Mouse (Mus musculus) intestine, postnatal 0 days (tissue): ENCODE measurements at regions not wholly inside any gene's neighbourhood (a gene's known extent, or its start where the extent isn't known, plus 50 kb on each side); places are given as distances from the start of the nearest gene placed in this dataset.

ENCODE experiments used
- ATAC-seq: fragments of 200-750 bp; cut with Nextera tagmentation; 2 replicates; pipeline ENCODE4 v1.8.0; 2017; ENCODE audit warnings: mild to moderate bottlenecking, moderate TSS enrichment, moderate library complexity
- H3K27ac ChIP-seq: fragments of 300-500 bp; sonication (generic); 2 replicates; pipeline ENCODE4 v1.5.1; 2014; ENCODE audit warnings: mild to moderate bottlenecking, low read depth, low read length, moderate library complexity
- H3K27me3 ChIP-seq: fragments of 300-500 bp; sonication (generic); replicated peaks from 2 replicates; pipeline ENCODE4 v1.6.1; 2014; ENCODE audit warnings: low read length, mixed read lengths; ENCODE audit not compliant: control insufficient read depth, insufficient read depth
- H3K36me3 ChIP-seq: fragments of 300-500 bp; sonication (generic); 2 replicates; pipeline ENCODE4 v1.6.1; 2014; ENCODE audit warnings: mild to moderate bottlenecking, moderate library complexity; ENCODE audit not compliant: control insufficient read depth, insufficient read depth
- H3K4me1 ChIP-seq: fragments of 300-500 bp; sonication (generic); replicated peaks from 2 replicates; pipeline ENCODE4 v1.6.1; 2014; ENCODE audit warnings: antibody characterized with exemption, low read length, mixed read lengths; ENCODE audit not compliant: control insufficient read depth, insufficient read depth
- H3K4me2 ChIP-seq: fragments of 300-500 bp; sonication (generic); replicated peaks from 2 replicates; pipeline ENCODE4 v1.6.1; 2014; ENCODE audit warnings: low read depth, mild to moderate bottlenecking, moderate library complexity
- H3K4me3 ChIP-seq: fragments of 300-500 bp; sonication (generic); 2 replicates; pipeline ENCODE4 v1.5.1; 2014; ENCODE audit warnings: low read depth, low read length
- H3K9ac ChIP-seq: fragments of 300-500 bp; sonication (generic); 2 replicates; pipeline ENCODE4 v1.6.1; 2014; ENCODE audit warnings: mild to moderate bottlenecking, low read depth, low read length
- H3K9me3 ChIP-seq: fragments of 300-500 bp; sonication (generic); 2 replicates; pipeline ENCODE4 v1.6.1; 2016; ENCODE audit warnings: mixed run types; ENCODE audit not compliant: control insufficient read depth
- CTCF ChIP-seq: sonication (generic); IDR thresholded peaks from 2 replicates; pipeline ENCODE4 v1.5.1; 2016; ENCODE audit warnings: low read depth, mild to moderate bottlenecking, control low read depth, antibody characterized with exemption, moderate library complexity
- WGBS: fragments of 180-500 bp; shearing (Covaris S2); extraction: QIAGEN DNeasy Blood & Tissue Kit; methylation state at CpG from one replicate; pipeline ENCODE4 v1.1.7; 2014; 5-methylcytosine and 5-hydroxymethylcytosine counted together

GRCm38 (mm10) chr5:62089538-62089937 lies 280.9 kb downstream of the G6pd2 start:
- no peaks in the 10 kb centered on the region for H3K27me3 ChIP-seq
- H3K27ac ChIP-seq = no peak overlapping the region
- no peak overlapping the region for H3K9ac ChIP-seq
- no peaks in the 10 kb centered on the region for H3K4me1 ChIP-seq
- no peak for ATAC-seq
- TF ChIP-seq CTCF = no peak
- H3K36me3 ChIP-seq = no peaks in the 10 kb centered on the region
- 91% methylated on average over 1 of the region's 1 CpGs for WGBS
- H3K9me3 ChIP-seq = no peaks in the 10 kb centered on the region
- H3K4me3 ChIP-seq = no peak overlapping the region
- H3K4me2 ChIP-seq = no peak overlapping the region

GRCm38 (mm10) chr5:62096052-62096451 lies 287.4 kb downstream of the G6pd2 start:
- ATAC-seq = no peak
- no peaks in the 10 kb centered on the region for H3K9me3 ChIP-seq
- H3K9ac ChIP-seq = no peak overlapping the region
- no peaks in the 10 kb centered on the region for H3K36me3 ChIP-seq
- H3K4me2 ChIP-seq = no peak overlapping the region
- no peaks in the 10 kb centered on the region for H3K27me3 ChIP-seq
- no peak overlapping the region for H3K4me3 ChIP-seq
- no peaks in the 10 kb centered on the region for H3K4me1 ChIP-seq
- H3K27ac ChIP-seq = no peak overlapping the region
- TF ChIP-seq CTCF = no peak

GRCm38 (mm10) chr5:62113226-62113625 lies 304.6 kb downstream of the G6pd2 start:
- TF ChIP-seq CTCF = no peak
- Histone ChIP-seq H3K9me3 (no peaks in the 10 kb centered on the region), H3K27ac (no peak overlapping the region), H3K4me3 (no peak overlapping the region), H3K9ac (no peak overlapping the region), H3K36me3 (no peaks in the 10 kb centered on the region), H3K4me1 (no peaks in the 10 kb centered on the region), H3K4me2 (no peak overlapping the region), H3K27me3 (no peaks in the 10 kb centered on the region)
- 70% methylated on average over 1 of the region's 1 CpGs for WGBS
- peak; percentile 85 for ATAC-seq

GRCm38 (mm10) chr5:62113664-62114063 lies 305.0 kb downstream of the G6pd2 start:
- Histone ChIP-seq H3K4me2 (no peak overlapping the region), H3K36me3 (no peaks in the 10 kb centered on the region), H3K9me3 (no peaks in the 10 kb centered on the region), H3K4me1 (no peaks in the 10 kb centered on the region), H3K9ac (no peak overlapping the region), H3K27ac (no peak overlapping the region), H3K4me3 (no peak overlapping the region), H3K27me3 (no peaks in the 10 kb centered on the region)
- peak; percentile 99 for ATAC-seq
- 53% methylated on average over 1 of the region's 1 CpGs for WGBS
- TF ChIP-seq CTCF = no peak

- no peak for ATAC-seq
- no peak overlapping the region for H3K27ac ChIP-seq
- no peak overlapping the region for H3K4me2 ChIP-seq
- no peaks in the 10 kb centered on the region for H3K27me3 ChIP-seq
- H3K36me3 ChIP-seq = no peaks in the 10 kb centered on the region
- H3K4me1 ChIP-seq = no peaks in the 10 kb centered on the region
- H3K4me3 ChIP-seq = no peak overlapping the region
- H3K9me3 ChIP-seq = no peaks in the 10 kb centered on the region
- no peak overlapping the region for H3K9ac ChIP-seq
- TF ChIP-seq CTCF = no peak
These were observed 336.6 kb downstream of the G6pd2 start for GRCm38 (mm10) chr5:62145178-62145577.

GRCm38 (mm10) chr5:62147399-62147798 lies 338.8 kb downstream of the G6pd2 start:
- Histone ChIP-seq H3K27me3 (no peaks in the 10 kb centered on the region), H3K27ac (no peak overlapping the region), H3K4me3 (no peak overlapping the region), H3K4me1 (no peaks in the 10 kb centered on the region), H3K9ac (no peak overlapping the region), H3K9me3 (no peaks in the 10 kb centered on the region), H3K36me3 (no peaks in the 10 kb centered on the region), H3K4me2 (no peak overlapping the region)
- no peak for TF ChIP-seq CTCF
- ATAC-seq = no peak

- ATAC-seq = no peak
- H3K27me3 ChIP-seq = no peaks in the 10 kb centered on the region
- no peak overlapping the region for H3K9ac ChIP-seq
- H3K4me1 ChIP-seq = no peaks in the 10 kb centered on the region
- H3K27ac ChIP-seq = no peak overlapping the region
- H3K4me3 ChIP-seq = no peak overlapping the region
- no peak overlapping the region for H3K4me2 ChIP-seq
- no peak for TF ChIP-seq CTCF
- no peaks in the 10 kb centered on the region for H3K9me3 ChIP-seq
- no peaks in the 10 kb centered on the region for H3K36me3 ChIP-seq
- 61% methylated on average over 2 of the region's 2 CpGs for WGBS
These were observed 351.9 kb downstream of the G6pd2 start for GRCm38 (mm10) chr5:62160528-62160927.
